Mouse (Mus musculus): ENCODE results near the gene Gpx2. TPM values are rescaled to one million over a fixed set of nuclear protein-coding genes. Genes with fewer than 3 reads are reported as not detected.
A peak's percentile ranks its signal among the peaks of the same experiment; 100 is the strongest.

The Gpx2 gene
- polyA plus RNA-seq, 1 experiment from 2014 or later: 0.12 TPM

DNA sequence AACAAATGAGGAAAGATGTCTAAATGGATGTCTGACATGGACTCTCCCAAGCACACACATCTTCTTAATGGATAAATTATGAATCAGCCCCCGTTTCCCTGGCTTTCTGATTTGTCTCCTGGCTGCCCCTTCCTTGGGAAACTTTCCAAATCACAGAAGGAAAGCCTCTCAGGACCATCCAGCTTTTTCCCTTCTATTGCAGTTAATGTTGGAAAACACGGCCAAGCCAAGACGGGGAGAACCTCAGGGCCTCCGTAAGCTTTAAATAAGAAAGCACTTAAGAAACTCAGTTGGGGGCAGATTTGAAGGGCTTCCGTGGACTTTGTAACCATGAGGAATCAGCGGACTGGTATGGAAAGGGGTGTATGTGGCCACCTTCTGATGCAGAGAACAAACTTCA lies 24.5 kb upstream of the Gpx2 start:
- Histone ChIP-seq H3K27ac (no peak overlapping the region), H3K36me3 (ENCODE audit: poor library complexity, severe bottlenecking) (no peaks in the 10 kb centered on the region), H3K4me2 (no peak overlapping the region), H3K9me3 (replicated peaks) (no peaks in the 10 kb centered on the region), H3K27me3 (peaks cover 40% of the 10 kb centered on the region), H3K9ac (no peak overlapping the region), H3K4me3 (no peak overlapping the region), H3K4me1 (peaks cover 28% of the 10 kb centered on the region)
- 45% methylated on average over 6 of the region's 6 CpGs for WGBS
- ATAC-seq: no peak

DNA sequence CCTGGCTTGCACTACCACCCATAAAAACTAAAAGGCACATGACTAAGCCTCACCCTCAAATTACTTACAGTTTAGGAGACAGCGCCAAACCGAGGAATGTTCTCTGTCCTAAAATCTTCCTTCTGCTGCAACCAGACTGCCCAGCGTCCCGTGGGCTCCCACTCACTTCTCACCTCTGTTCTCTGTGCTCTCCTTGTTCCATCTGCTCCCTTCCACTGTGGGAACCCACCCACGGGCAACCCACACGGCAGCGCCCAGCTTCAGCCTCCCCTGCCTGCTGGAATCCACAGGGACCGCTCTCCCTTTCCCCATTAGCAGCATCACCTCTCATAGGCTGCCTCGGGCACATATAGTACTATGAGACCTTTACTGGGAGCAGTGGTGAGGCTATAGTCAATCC lies 23.6 kb upstream of the Gpx2 start:
- Histone ChIP-seq H3K27me3 (peaks cover 34% of the 10 kb centered on the region), H3K9me3 (replicated peaks) (no peaks in the 10 kb centered on the region), H3K9ac (no peak overlapping the region), H3K36me3 (ENCODE audit: poor library complexity, severe bottlenecking) (no peaks in the 10 kb centered on the region), H3K4me1 (peaks cover 28% of the 10 kb centered on the region), H3K4me3 (no peak overlapping the region), H3K4me2 (no peak overlapping the region), H3K27ac (no peak overlapping the region)
- ATAC-seq: no peak
- WGBS: 90% methylated on average over 9 of the region's 9 CpGs

DNA sequence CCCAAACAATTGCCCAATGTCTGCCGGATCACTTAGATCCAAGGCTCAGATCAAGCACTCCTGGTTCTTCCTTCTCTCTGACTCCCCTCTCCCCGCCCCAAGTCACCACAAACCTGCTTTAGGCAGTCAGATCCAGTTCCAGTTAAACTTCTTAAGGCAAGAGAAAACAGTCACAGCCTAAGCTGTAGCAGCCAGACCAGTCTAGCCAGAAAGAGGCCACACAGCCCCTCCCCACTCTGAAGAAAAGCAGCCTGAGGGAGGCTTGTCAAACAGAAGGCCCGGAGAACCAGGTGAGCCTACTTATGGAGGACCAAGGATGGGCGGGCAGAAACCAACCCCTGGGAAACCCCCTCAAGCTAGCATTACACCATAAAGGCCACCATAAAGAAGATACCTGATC lies 22.8 kb upstream of the Gpx2 start:
- H3K4me2 ChIP-seq: no peak overlapping the region
- no peaks in the 10 kb centered on the region for H3K9me3 ChIP-seq (replicated peaks)
- H3K4me1 ChIP-seq: peaks cover 28% of the 10 kb centered on the region
- peaks cover 26% of the 10 kb centered on the region for H3K27me3 ChIP-seq
- no peaks in the 10 kb centered on the region for H3K36me3 ChIP-seq (ENCODE audit: poor library complexity, severe bottlenecking)
- WGBS: 59% methylated on average over 4 of the region's 4 CpGs
- no peak for ATAC-seq
- no peak overlapping the region for H3K9ac ChIP-seq
- H3K27ac ChIP-seq: no peak overlapping the region
- no peak overlapping the region for H3K4me3 ChIP-seq

DNA sequence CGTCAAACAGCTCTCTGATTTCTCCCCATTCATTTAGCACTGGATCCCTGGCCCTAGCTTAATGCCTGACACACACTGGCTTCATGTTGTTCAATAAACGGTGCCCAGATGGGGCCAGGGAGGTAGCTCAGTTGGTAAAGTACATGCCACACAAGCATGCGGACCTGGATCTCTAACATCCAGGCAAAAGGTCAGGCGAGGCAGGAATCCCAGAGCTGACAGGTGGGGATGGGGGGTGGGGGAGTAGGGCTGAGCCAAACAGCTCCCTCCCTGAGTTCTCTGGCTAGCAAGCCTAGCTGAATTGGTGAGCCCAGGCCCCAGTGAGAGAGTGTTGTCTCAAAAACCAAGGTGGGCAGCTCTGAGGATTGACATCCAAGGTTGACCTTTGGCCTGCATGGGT lies 21.8 kb upstream of the Gpx2 start:
- no peaks in the 10 kb centered on the region for H3K36me3 ChIP-seq (ENCODE audit: poor library complexity, severe bottlenecking)
- H3K27ac ChIP-seq: no peak overlapping the region
- ATAC-seq: no peak
- H3K4me1 ChIP-seq: peaks cover 24% of the 10 kb centered on the region; the same call in 1 of the 2 replicates
- no peaks in the 10 kb centered on the region for H3K9me3 ChIP-seq (replicated peaks)
- H3K4me3 ChIP-seq: no peak overlapping the region
- WGBS: 59% methylated on average over 4 of the region's 4 CpGs
- peaks cover 26% of the 10 kb centered on the region for H3K27me3 ChIP-seq
- H3K4me2 ChIP-seq: no peak overlapping the region
- no peak overlapping the region for H3K9ac ChIP-seq

DNA sequence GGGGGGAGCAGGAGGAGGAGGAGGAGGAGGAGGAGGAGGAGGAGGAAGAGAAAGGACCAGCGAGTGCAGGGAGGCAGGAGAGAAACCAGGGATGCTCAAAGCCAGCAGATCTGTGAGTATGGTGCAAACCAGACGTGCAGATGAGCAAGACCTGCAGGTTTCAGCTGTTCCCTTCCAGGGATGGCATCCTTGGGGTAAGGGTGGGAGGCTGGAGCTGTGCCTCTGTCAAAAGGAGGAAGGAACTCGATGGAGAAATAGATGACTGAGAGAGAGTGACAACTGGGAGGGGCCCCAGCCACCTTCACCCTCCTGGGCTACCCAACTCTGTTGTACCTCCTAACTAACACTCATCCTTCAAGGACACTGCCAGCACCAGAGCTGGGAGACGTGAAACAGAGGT lies 21.4 kb upstream of the Gpx2 start:
- H3K4me3 ChIP-seq: no peak overlapping the region
- 50% methylated on average over 4 of the region's 4 CpGs for WGBS
- no peaks in the 10 kb centered on the region for H3K9me3 ChIP-seq (replicated peaks)
- no peaks in the 10 kb centered on the region for H3K36me3 ChIP-seq (ENCODE audit: poor library complexity, severe bottlenecking)
- no peak overlapping the region for H3K27ac ChIP-seq
- ATAC-seq: no peak
- H3K4me2 ChIP-seq: no peak overlapping the region
- peaks cover 25% of the 10 kb centered on the region for H3K27me3 ChIP-seq
- H3K4me1 ChIP-seq: peaks cover 21% of the 10 kb centered on the region; the same call in 1 of the 2 replicates
- H3K9ac ChIP-seq: no peak overlapping the region

DNA sequence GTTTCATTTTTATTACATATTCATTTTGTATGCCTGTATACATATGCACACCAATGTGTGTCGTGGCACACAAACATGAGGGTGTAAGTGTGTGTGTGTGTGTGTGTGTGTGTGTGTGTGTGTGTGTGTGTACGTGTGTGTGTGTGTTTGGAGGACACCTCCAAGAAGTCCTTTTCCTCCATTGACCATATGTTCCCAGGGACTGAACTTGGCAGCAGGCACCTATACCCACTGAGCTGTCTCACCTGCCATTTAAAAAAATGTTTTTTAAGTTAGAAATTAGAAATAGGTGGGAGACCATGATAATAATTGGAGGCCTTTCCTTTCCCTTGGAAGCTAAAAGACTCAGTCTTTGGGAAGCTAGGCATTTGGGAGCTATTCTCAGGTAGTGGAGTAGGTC lies 18.8 kb upstream of the Gpx2 start:
- Histone ChIP-seq H3K36me3 (ENCODE audit: poor library complexity, severe bottlenecking) (no peaks in the 10 kb centered on the region), H3K9me3 (replicated peaks) (no peaks in the 10 kb centered on the region), H3K4me1 (0 out of 2 replicates have a peak, but pooled peaks cover 3% of the 10 kb centered on the region), H3K4me2 (no peak overlapping the region), H3K27ac (no peak overlapping the region), H3K27me3 (peaks cover 4% of the 10 kb centered on the region; the same call in 1 of the 2 replicates), H3K4me3 (no peak overlapping the region), H3K9ac (no peak overlapping the region)
- WGBS: 88% methylated on average over 2 of the region's 2 CpGs
- no peak for ATAC-seq

DNA sequence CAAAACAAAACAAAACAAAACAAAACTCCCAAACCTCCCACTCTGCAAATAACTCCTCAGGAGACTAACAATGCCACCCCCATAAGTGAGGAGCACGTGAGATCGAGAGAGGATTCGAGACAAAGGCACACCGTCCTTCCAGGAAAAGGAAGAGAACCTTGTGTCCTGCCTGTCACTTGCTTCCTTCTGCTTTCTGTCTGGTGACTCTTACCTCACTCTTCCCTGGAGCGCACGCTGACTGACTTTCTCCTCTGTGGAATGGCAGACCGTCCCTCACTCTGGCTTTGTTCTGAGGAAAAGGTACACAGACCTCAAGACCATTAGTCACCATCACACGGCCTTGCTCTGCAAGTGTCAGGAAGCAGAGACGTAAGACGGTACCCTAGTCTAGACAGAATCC lies 18.2 kb upstream of the Gpx2 start:
- Histone ChIP-seq H3K9me3 (replicated peaks) (no peaks in the 10 kb centered on the region), H3K4me3 (no peak overlapping the region), H3K4me1 (0 out of 2 replicates have a peak, but pooled peaks cover 3% of the 10 kb centered on the region), H3K27me3 (no peaks in the 10 kb centered on the region), H3K4me2 (no peak overlapping the region), H3K36me3 (ENCODE audit: poor library complexity, severe bottlenecking) (no peaks in the 10 kb centered on the region), H3K9ac (no peak overlapping the region), H3K27ac (no peak overlapping the region)
- WGBS: 85% methylated on average over 10 of the region's 10 CpGs
- no peak for ATAC-seq

DNA sequence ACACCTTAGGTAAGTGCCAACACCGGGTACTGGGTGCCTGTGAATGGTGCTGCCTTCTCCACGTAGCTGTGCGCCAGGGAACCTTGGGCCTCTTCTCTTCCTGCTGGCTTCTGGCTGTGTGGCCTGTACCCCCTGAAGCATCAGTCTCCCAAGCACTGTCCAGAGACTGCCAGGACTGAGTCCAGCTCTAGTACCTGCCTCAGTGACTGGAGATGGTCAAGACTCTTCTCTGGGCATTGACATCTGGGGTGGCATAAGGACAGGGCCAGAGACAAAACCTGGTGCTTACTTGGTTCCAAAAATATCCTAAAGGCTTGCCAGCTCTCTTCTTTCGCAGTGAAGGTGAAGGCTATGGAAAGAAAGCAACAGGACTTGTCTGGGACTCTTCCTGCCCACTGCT lies 15.7 kb upstream of the Gpx2 start:
- no peaks in the 10 kb centered on the region for H3K4me1 ChIP-seq
- no peak overlapping the region for H3K4me3 ChIP-seq
- H3K4me2 ChIP-seq: no peak overlapping the region
- H3K9me3 ChIP-seq (replicated peaks): no peaks in the 10 kb centered on the region
- no peak overlapping the region for H3K9ac ChIP-seq
- no peak for ATAC-seq
- no peaks in the 10 kb centered on the region for H3K36me3 ChIP-seq (ENCODE audit: poor library complexity, severe bottlenecking)
- no peak overlapping the region for H3K27ac ChIP-seq
- no peaks in the 10 kb centered on the region for H3K27me3 ChIP-seq
- WGBS: 95% methylated on average over 4 of the region's 4 CpGs

DNA sequence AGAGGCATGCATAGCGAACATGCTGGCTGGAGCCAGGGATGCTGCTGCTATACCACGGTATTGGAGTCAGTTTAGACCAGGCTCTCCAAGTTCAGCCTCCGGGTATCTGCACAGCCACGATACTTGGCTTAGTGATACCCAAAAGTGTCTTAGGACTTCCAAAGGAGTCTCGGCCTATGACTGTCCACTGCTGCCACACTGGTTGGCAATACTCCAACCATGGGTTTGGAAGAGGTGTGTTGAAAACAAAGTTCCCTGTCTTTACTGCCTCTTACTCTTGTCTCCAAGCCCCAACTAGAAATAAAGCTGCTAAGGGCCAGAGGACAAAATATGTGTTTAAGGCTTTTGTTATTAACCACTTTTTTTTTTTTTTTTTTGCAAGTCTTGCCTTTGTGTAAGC lies 15.1 kb upstream of the Gpx2 start:
- Histone ChIP-seq H3K9me3 (replicated peaks) (no peaks in the 10 kb centered on the region), H3K27ac (no peak overlapping the region), H3K36me3 (ENCODE audit: poor library complexity, severe bottlenecking) (no peaks in the 10 kb centered on the region), H3K9ac (no peak overlapping the region), H3K4me2 (no peak overlapping the region), H3K4me1 (no peaks in the 10 kb centered on the region), H3K27me3 (no peaks in the 10 kb centered on the region), H3K4me3 (no peak overlapping the region)
- ATAC-seq: no peak
- WGBS: 90% methylated on average over 5 of the region's 5 CpGs

DNA sequence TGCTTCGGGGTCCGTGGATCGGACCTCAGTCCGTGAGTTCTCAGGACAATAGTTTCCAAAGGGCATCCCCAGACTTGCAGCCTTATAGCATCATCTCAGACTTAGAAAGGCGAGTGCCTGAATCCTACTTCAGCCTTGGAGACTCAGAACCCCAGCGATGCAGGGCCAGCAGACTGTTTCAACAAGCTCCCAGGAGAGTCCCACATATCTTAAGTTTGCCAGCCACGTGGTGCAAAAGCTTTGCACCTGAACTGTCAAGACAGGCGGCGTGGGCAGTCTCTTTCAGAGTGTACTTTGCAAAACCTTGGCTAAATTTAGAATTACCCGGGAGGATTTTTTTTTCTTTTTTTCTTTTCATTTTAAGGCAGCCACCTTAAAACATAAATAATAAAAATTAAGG lies 12.4 kb upstream of the Gpx2 start:
- no peak for ATAC-seq
- Histone ChIP-seq H3K27ac (no peak overlapping the region), H3K4me2 (no peak overlapping the region), H3K9me3 (replicated peaks) (no peaks in the 10 kb centered on the region), H3K27me3 (no peaks in the 10 kb centered on the region), H3K4me3 (no peak overlapping the region), H3K4me1 (no peaks in the 10 kb centered on the region), H3K9ac (no peak overlapping the region), H3K36me3 (ENCODE audit: poor library complexity, severe bottlenecking) (no peaks in the 10 kb centered on the region)
- WGBS: 89% methylated on average over 10 of the region's 10 CpGs

DNA sequence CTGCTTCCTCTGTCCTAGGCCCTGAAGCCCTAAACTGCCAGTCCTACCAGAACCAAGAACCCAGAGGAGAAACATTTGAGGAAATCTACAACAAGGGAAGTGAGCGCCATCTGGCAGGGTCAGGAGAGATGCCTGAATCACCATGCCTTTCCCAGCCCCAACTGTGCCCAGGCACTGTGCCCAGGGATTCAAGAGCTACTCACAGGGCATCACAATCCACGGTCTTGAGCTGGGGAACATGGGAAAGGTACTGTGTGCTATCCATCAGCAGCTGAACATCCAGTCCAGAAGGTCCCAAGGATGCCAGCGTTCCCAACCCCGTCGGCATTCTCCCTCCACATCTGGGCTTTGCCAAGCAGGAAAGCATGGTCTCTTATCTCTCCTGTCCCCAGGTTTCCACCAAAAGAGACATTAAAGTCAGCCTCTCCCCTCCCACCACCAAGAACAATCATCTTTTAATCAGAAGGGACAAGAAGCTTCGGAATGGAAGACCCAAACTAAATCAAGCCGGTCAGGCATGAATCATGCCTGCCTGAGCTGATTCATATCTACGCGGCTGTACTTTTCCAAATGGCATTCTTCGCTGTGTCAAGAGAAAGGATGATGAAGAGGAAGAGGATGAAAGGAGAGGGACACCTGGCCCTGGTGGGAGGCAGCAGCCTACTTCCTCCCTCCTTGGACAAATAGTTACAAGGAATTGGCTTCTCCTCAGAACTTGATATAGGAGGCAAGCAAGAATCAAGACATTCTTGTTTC lies 9.9 kb upstream of the Gpx2 start:
- Histone ChIP-seq H3K27me3 (no peaks in the 10 kb centered on the region), H3K9me3 (replicated peaks) (no peaks in the 10 kb centered on the region), H3K4me1 (no peaks in the 10 kb centered on the region), H3K9ac (no peak overlapping the region), H3K4me2 (no peak overlapping the region), H3K4me3 (no peak overlapping the region), H3K36me3 (ENCODE audit: poor library complexity, severe bottlenecking) (no peaks in the 10 kb centered on the region), H3K27ac (no peak overlapping the region)
- WGBS: 88% methylated on average over 10 of the region's 10 CpGs
- no peak for ATAC-seq

DNA sequence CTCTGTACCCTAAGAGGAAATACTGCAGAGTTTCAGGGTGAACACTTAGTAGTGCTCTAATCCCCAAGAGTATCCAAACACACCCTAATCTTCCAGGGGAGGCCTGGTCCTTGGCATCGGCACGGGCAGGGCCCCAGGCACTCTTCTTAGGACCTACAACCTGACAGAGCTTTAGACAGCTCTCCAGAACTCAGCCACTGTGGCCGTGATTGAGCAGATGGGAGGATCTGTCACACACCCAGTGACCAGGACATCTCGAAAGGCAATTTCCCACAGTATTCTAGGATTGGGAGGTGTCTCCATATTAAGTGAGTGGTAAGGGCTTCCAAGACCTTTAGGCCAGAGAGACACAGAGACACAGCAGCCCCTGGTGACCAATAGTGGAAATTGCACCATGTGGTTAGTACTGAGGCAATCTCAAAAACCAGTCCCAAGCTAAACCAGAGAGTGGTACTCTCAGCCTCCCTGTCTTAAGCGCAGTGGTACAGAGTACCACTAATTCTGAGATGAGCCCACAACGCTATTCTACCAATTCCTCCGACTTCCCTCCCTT lies 8.4 kb upstream of the Gpx2 start:
- Histone ChIP-seq H3K27me3 (no peaks in the 10 kb centered on the region), H3K4me3 (no peak overlapping the region), H3K27ac (no peak overlapping the region), H3K9me3 (replicated peaks) (no peaks in the 10 kb centered on the region), H3K4me2 (no peak overlapping the region), H3K9ac (no peak overlapping the region), H3K36me3 (ENCODE audit: poor library complexity, severe bottlenecking) (no peaks in the 10 kb centered on the region), H3K4me1 (no peaks in the 10 kb centered on the region)
- ATAC-seq: peak; percentile 62; the same call in 1 of the 2 replicates
- WGBS: 56% methylated on average over 7 of the region's 7 CpGs

DNA sequence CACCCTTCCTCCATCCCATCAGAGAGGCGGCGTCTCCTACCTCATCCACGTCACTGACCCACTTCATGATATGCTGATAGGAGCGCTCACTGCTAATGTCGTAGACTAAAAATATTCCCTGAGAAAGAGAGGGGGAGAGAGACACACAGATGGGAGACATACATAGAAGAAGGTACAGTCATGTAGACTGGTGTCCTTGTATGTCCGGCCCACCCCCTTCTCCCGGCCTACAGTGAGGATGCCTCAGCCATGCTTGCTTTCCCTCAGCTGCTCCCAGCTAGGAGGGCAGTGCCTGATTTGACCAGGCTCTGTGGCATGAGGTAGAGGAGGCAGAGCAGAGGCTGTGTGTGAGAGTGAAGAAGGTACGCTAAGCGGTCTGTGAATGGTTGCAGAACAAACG lies 7.7 kb upstream of the Gpx2 start:
- H3K27ac ChIP-seq: no peak overlapping the region
- no peaks in the 10 kb centered on the region for H3K36me3 ChIP-seq (ENCODE audit: poor library complexity, severe bottlenecking)
- no peak for ATAC-seq
- no peaks in the 10 kb centered on the region for H3K9me3 ChIP-seq (replicated peaks)
- WGBS: 92% methylated on average over 10 of the region's 10 CpGs
- no peaks in the 10 kb centered on the region for H3K4me1 ChIP-seq
- no peak overlapping the region for H3K9ac ChIP-seq
- no peak overlapping the region for H3K4me2 ChIP-seq
- H3K4me3 ChIP-seq: no peak overlapping the region
- H3K27me3 ChIP-seq: no peaks in the 10 kb centered on the region
